Comparison of ENCODE assay signal across 8 mouse cellular contexts in the genomic region with DNA sequence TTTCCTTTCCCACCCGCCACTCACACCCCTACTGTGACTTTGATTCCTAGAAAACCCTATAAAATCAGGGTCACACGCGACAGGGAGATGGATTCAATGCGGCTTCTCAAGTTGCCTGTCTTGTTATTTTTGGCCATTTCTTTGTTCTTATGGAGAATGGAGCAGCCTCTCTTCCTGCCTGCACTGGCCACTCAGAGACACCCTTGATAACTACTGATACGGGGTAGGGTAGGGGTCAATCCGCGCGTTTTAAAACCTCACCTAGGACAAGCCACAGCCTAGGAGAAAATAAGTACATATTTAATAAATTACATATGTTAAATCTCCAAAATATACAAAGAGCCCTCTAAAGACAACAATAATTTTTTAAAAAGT.
A peak's percentile ranks its signal among the peaks of the same experiment; 100 is the strongest.
DNase-seq lines count a peak whose midpoint lies in the region; ATAC-seq and TF ChIP-seq lines count a peak whose summit lies in the region.

No protein-coding gene starts in this region.

- TF ChIP-seq CTCF in lung, adult 2 months (IDR thresholded peaks at IDR 0.05; ENCODE audit: insufficient read depth, low read length) = no peak

- H3K27me3 ChIP-seq in heart, embryonic 10.5 days (ENCODE audit: insufficient read depth, poor library complexity, severe bottlenecking) = peaks cover 21% of the 10 kb centered on the region
- peaks cover 7% of the 10 kb centered on the region for H3K27me3 ChIP-seq in lung, embryonic 16.5 days (ENCODE audit: control insufficient read depth, insufficient read depth, low read depth, low read length)
- peaks cover 12% of the 10 kb centered on the region; the same call in 1 of the 2 replicates for H3K27me3 ChIP-seq in limb, embryonic 13.5 days

- DNase-seq in heart, embryonic 10.5 days (ENCODE audit: low spot score) = no peak
- no peak for DNase-seq in heart, postnatal 4 days
- no peak for DNase-seq in lung, adult 2 months
- DNase-seq in urinary bladder, adult 18-20 months (ENCODE audit: low spot score in 2 of 2) = no peak
- DNase-seq in left cerebral cortex, adult 11 months (ENCODE audit: low spot score) = no peak
- DNase-seq in gastrocnemius, postnatal 4 days (ENCODE audit: low spot score in 2 of 2) = no peak

- TF ChIP-seq POLR2A in lung, adult 2 months (IDR thresholded peaks at IDR 0.05; ENCODE audit: borderline replicate concordance, extremely low read depth, low read depth, low read length) = no peak

- no peak for ATAC-seq in lung, embryonic 16.5 days (ENCODE audit: low read depth)
- no peak for ATAC-seq in limb, embryonic 13.5 days (ENCODE audit: low FRiP score, low read depth)

- peak overlapping the region; percentile 41 for H3K4me3 ChIP-seq in heart, embryonic 10.5 days
- no peak overlapping the region for H3K4me3 ChIP-seq in lung, embryonic 16.5 days (ENCODE audit: low read length)
- H3K4me3 ChIP-seq in lung, adult 2 months (replicated peaks; ENCODE audit: extremely low read depth, low read depth, low read length) = no peak overlapping the region
- H3K4me3 ChIP-seq in limb, embryonic 13.5 days = no peak overlapping the region

- peak overlapping the region; percentile 28; the same call in 1 of the 2 replicates for H3K4me2 ChIP-seq in lung, embryonic 16.5 days (ENCODE audit: low read depth, low read length)
- H3K4me2 ChIP-seq in limb, embryonic 13.5 days (replicated peaks) = peak overlapping the region; percentile 61

- H3K36me3 ChIP-seq in heart, embryonic 10.5 days = no peaks in the 10 kb centered on the region
- H3K36me3 ChIP-seq in lung, embryonic 16.5 days (ENCODE audit: control insufficient read depth, insufficient read depth, low read length) = no peaks in the 10 kb centered on the region
- H3K36me3 ChIP-seq in limb, embryonic 13.5 days = no peaks in the 10 kb centered on the region

- H3K9ac ChIP-seq in lung, embryonic 16.5 days (ENCODE audit: low read length) = no peak overlapping the region
- no peak overlapping the region for H3K9ac ChIP-seq in limb, embryonic 13.5 days

- 0 out of 2 replicates have a peak overlapping the region, but pooled peaks have one; percentile 77 for H3K27ac ChIP-seq in heart, embryonic 10.5 days
- H3K27ac ChIP-seq in lung, embryonic 16.5 days (ENCODE audit: low read length) = no peak overlapping the region
- H3K27ac ChIP-seq in limb, embryonic 13.5 days = no peak overlapping the region

- 2% methylated on average over 8 of the region's 8 CpGs for WGBS in heart, embryonic 10.5 days
- 4% methylated on average over 8 of the region's 8 CpGs for WGBS in lung, embryonic 16.5 days
- 3% methylated on average over 8 of the region's 8 CpGs for whole genome bisulfite sequencing in lung, adult 2 months
- WGBS in limb, embryonic 13.5 days = 7% methylated on average over 8 of the region's 8 CpGs

- H3K4me1 ChIP-seq in heart, embryonic 10.5 days = peaks cover 11% of the 10 kb centered on the region
- H3K4me1 ChIP-seq in lung, embryonic 16.5 days (replicated peaks; ENCODE audit: control insufficient read depth, insufficient read depth, low read length) = peaks cover 5% of the 10 kb centered on the region; the same call in 1 of the 2 replicates
- H3K4me1 ChIP-seq in lung, adult 2 months (ENCODE audit: control insufficient read depth, insufficient read depth, low read length) = peaks cover 7% of the 10 kb centered on the region; the same call in 1 of the 2 replicates
- H3K4me1 ChIP-seq in limb, embryonic 13.5 days = peaks cover 5% of the 10 kb centered on the region

- H3K9me3 ChIP-seq in heart, embryonic 10.5 days = no peaks in the 10 kb centered on the region
- H3K9me3 ChIP-seq in lung, embryonic 16.5 days (ENCODE audit: control insufficient read depth, low read length) = no peaks in the 10 kb centered on the region
- H3K9me3 ChIP-seq in limb, embryonic 13.5 days = no peaks in the 10 kb centered on the region
